ENCODE assay signal across 9 mouse cellular contexts in the genomic region with DNA sequence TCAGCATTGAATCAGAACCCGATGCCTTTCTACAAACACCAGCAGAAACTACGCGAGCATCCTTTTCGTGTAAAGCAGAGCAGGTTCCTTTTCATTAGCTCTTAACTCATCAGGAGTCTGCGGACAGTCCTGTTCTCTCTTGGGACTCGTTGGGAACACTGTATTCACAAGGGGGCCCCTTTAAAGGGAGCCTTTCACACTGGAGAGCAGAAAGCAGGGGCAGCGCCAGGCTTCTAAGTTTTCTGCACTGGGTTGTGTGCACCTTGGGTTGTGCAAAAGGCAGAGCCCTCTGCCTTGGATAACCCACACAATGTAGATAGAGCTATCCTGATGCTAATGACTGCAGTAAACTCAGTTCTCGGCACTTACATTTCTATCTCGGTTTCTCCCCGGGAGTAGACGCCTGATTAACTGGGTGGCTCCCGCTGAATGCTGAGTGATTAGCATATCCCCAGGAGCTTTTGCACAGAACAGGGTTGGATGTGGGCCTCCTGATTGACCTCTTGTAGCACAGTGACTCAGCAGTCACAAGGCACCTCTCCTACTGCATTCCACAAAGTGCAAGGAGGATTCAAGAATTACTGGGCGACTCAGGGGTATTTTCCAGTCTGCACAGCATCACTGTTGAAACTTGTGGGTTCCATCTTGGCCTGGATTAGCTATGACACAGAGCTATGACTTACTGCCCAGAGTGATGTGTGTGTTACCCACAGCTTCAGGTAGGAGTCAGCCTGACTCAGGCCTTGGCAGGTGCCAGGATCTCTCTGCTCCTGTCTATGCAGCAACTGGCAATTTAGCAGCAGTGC.
DNase-seq lines count a peak whose midpoint lies in the region; ATAC-seq and TF ChIP-seq lines count a peak whose summit lies in the region.
"Had no signal": no experiment of that assay in that cellular context is flagged by ENCODE, and none has a peak within 500 bp of the region (broad histone marks: within the 10 kb centered on the region; RNA-seq: fewer than 3 reads in every experiment).

No protein-coding gene starts in this region.

- TF ChIP-seq EP300 in ES-Bruce4 (IDR thresholded peaks at IDR 0.05; ENCODE audit: insufficient read depth, low read depth, low read length), result peak; percentile 99
- no peak for TF ChIP-seq EP300 in heart, adult 2 months (IDR thresholded peaks at IDR 0.05; ENCODE audit: insufficient read depth, low read depth, low read length)

- H3K79me2 ChIP-seq in heart, adult 2 months (replicated peaks; ENCODE audit: control insufficient read depth, insufficient read depth, low read length), result no peaks in the 10 kb centered on the region

- TF ChIP-seq CTCF in ES-Bruce4 (IDR thresholded peaks at IDR 0.05; ENCODE audit: low read depth, low read length), result no peak
- TF ChIP-seq CTCF in heart, adult 2 months (IDR thresholded peaks at IDR 0.05), result no peak
- no peak for TF ChIP-seq CTCF in kidney, adult 2 months (conservative IDR thresholded peaks at IDR 0.05; ENCODE audit: insufficient read depth, insufficient read length, low read depth, low read length)

- peaks cover 4% of the 10 kb centered on the region for H3K4me1 ChIP-seq in ES-Bruce4 (ENCODE audit: control insufficient read depth, insufficient read depth, low read length)
- peaks cover 4% of the 10 kb centered on the region; the same call in 1 of the 2 replicates for H3K4me1 ChIP-seq in heart, adult 2 months (ENCODE audit: control insufficient read depth, insufficient read depth, low read length)
- H3K4me1 ChIP-seq in kidney, adult 2 months (ENCODE audit: control insufficient read depth, insufficient read depth, low read length), result no peaks in the 10 kb centered on the region

- intact Hi-C loops in heart, adult 2 months (cut with DNase I), result no loop called here

- no peaks in the 10 kb centered on the region for H3K36me3 ChIP-seq in ES-Bruce4 (ENCODE audit: control insufficient read depth, insufficient read depth, low read length, poor library complexity, severe bottlenecking)
- H3K36me3 ChIP-seq in heart, adult 2 months (ENCODE audit: control insufficient read depth, insufficient read depth, low read length), result no peaks in the 10 kb centered on the region
- no peaks in the 10 kb centered on the region for H3K36me3 ChIP-seq in kidney, adult 2 months (ENCODE audit: control insufficient read depth, insufficient read depth, low read length)
- H3K36me3 ChIP-seq: embryonic facial prominence, embryonic 15.5 days had no signal

- peak overlapping the region; percentile 25 for H3K4me3 ChIP-seq in ES-Bruce4 (ENCODE audit: low read depth, low read length)
- no peak overlapping the region for H3K4me3 ChIP-seq in heart, adult 2 months
- no peak overlapping the region for H3K4me3 ChIP-seq in kidney, adult 2 months (ENCODE audit: insufficient read depth, low read depth, low read length)
- H3K4me3 ChIP-seq: embryonic facial prominence, embryonic 15.5 days had no signal

- no peak for TF ChIP-seq POLR2A in ES-Bruce4 (IDR thresholded peaks at IDR 0.05; ENCODE audit: insufficient read depth, low read length)
- no peak for TF ChIP-seq POLR2A in heart, adult 2 months (IDR thresholded peaks at IDR 0.05; ENCODE audit: insufficient read depth, low read depth, low read length)
- TF ChIP-seq POLR2A in kidney, adult 2 months (IDR thresholded peaks at IDR 0.05; ENCODE audit: low read depth, low read length), result no peak

- no peak for ATAC-seq in activated CD4-positive, CD25-positive, alpha-beta regulatory T cell, adult 4 months

- DNase-seq in adipocyte (ENCODE audit: low spot score), result peak; percentile 58
- peak; percentile 27 to 54 for DNase-seq in heart, adult 2 months
- DNase-seq in kidney, adult 2 months, result peak; percentile 56
- DNase-seq in neural tube, embryonic 10.5 days (ENCODE audit: extremely low spot score, low spot score), result peak; percentile 21
- DNase-seq in layer of hippocampus, adult 11-12 months (ENCODE audit: low spot score), result no peak
- no peak for DNase-seq in layer of hippocampus, postnatal 36 days

- peak overlapping the region; percentile 99 for H3K27ac ChIP-seq in ES-Bruce4 (ENCODE audit: insufficient read depth, low read length)
- no peak overlapping the region for H3K27ac ChIP-seq in heart, adult 2 months
- H3K27ac ChIP-seq in kidney, adult 2 months (ENCODE audit: insufficient read depth, low read depth, low read length), result no peak overlapping the region
- H3K27ac ChIP-seq: embryonic facial prominence, embryonic 15.5 days had no signal

- 31% methylated on average over 13 of the region's 13 CpGs for WGBS in heart, adult 2 months
- WGBS in kidney, adult 2 months, result 32% methylated on average over 13 of the region's 13 CpGs

- 0 out of 2 replicates have a peak, but pooled peaks cover 4% of the 10 kb centered on the region for H3K9me3 ChIP-seq in ES-Bruce4 (replicated peaks; ENCODE audit: control insufficient read depth, insufficient read depth, low read length, poor library complexity, severe bottlenecking)
- H3K9me3 ChIP-seq: embryonic facial prominence, embryonic 15.5 days had no signal

- peak overlapping the region; percentile 74 for H3K9ac ChIP-seq in ES-Bruce4 (ENCODE audit: low read depth, poor library complexity, severe bottlenecking)
- H3K9ac ChIP-seq in heart, adult 2 months (ENCODE audit: low read depth, low read length), result no peak overlapping the region
- H3K9ac ChIP-seq: embryonic facial prominence, embryonic 15.5 days had no signal

- H3K27me3 ChIP-seq in ES-Bruce4 (ENCODE audit: control insufficient read depth, insufficient read depth, low read length, poor library complexity, severe bottlenecking), result no peaks in the 10 kb centered on the region; the same call in none of the 2 replicates
- H3K27me3 ChIP-seq in heart, adult 2 months (ENCODE audit: control insufficient read depth, insufficient read depth, low read length), result no peaks in the 10 kb centered on the region
- H3K27me3 ChIP-seq in kidney, adult 2 months (replicated peaks; ENCODE audit: control insufficient read depth, insufficient read depth, low read length), result no peaks in the 10 kb centered on the region
- H3K27me3 ChIP-seq: embryonic facial prominence, embryonic 15.5 days had no signal

Comparison
In these comparisons a context has a peak if more than half of its experiments do, and no peak if none do; other contexts are left out.
1. DNase-seq: peak in adipocyte (single experiment), heart, adult 2 months (2 of 2), kidney, adult 2 months (single experiment) and neural tube, embryonic 10.5 days (single experiment); none in layer of hippocampus, adult 11-12 months (single experiment) and layer of hippocampus, postnatal 36 days (0 of 2).